Mouse (Mus musculus) G1E (cell line): ENCODE measurements at regions not wholly inside any gene's neighbourhood (a gene's known extent, or its start where the extent isn't known, plus 50 kb on each side); places are given as distances from the start of the nearest gene placed in this dataset.

ENCODE experiments used
- ATAC-seq: 2 replicates; pipeline ENCODE4 v1.8.0; 2016; ENCODE audit warnings: mild to moderate bottlenecking; ENCODE audit not compliant: insufficient number of reproducible peaks, poor library complexity, low FRiP score, severe bottlenecking; ENCODE audit errors: extremely low read depth
- DNase-seq: peaks from one replicate; pipeline ENCODE4 v3.0.0; 2012; ENCODE audit warnings: low spot score
- H3K27me3 ChIP-seq: 2 replicates; pipeline ENCODE4 v1.6.1; 2012; ENCODE audit warnings: mild to moderate bottlenecking, low read length, inconsistent platforms; ENCODE audit not compliant: insufficient read depth
- H3K36me3 ChIP-seq: replicated peaks from 2 replicates; pipeline ENCODE3; 2012; ENCODE audit warnings: mild to moderate bottlenecking, inconsistent platforms
- H3K4me1 ChIP-seq: 2 replicates; pipeline ENCODE4 v1.6.1; 2012; ENCODE audit warnings: low read depth, low read length, inconsistent platforms, mixed read lengths; ENCODE audit not compliant: insufficient read depth
- H3K4me3 ChIP-seq: 2 replicates; pipeline ENCODE4 v1.5.1; 2012; ENCODE audit warnings: low read depth, mild to moderate bottlenecking, inconsistent platforms, low read length, moderate library complexity, mixed read lengths
- H3K9me3 ChIP-seq: replicated peaks from 2 replicates; pipeline ENCODE4 v1.6.1; 2012; ENCODE audit warnings: inconsistent platforms
- CTCF ChIP-seq: IDR thresholded peaks from 2 replicates; pipeline ENCODE4 v1.5.1; 2012; ENCODE audit warnings: low read depth, low read length, inconsistent platforms, mixed read lengths
- GATA1 ChIP-seq: IDR thresholded peaks from 2 replicates; pipeline ENCODE4 v1.6.1; 2012; ENCODE audit warnings: borderline replicate concordance, low read length, inconsistent platforms, mixed read lengths
- GATA2 ChIP-seq: IDR thresholded peaks from 2 replicates; pipeline ENCODE4 v1.6.1; 2012; ENCODE audit warnings: low read depth, low read length, inconsistent platforms, borderline replicate concordance
- POLR2AphosphoS5 ChIP-seq: IDR thresholded peaks from 2 replicates; pipeline ENCODE4 v1.6.1; 2012; ENCODE audit warnings: low read depth, low read length, inconsistent platforms; ENCODE audit not compliant: insufficient replicate concordance
- TAL1 ChIP-seq: conservative IDR thresholded peaks from 2 replicates; pipeline ENCODE4 v1.6.1; 2012; ENCODE audit warnings: low read depth, low read length, inconsistent platforms, mixed read lengths

GRCm38 (mm10) chr15:32012838-32013237, 164.3 kb upstream of the Tas2r119 start:
- Histone ChIP-seq H3K4me3 (no peak overlapping the region), H3K4me1 (no peaks in the 10 kb centered on the region), H3K36me3 (no peaks in the 10 kb centered on the region), H3K9me3 (no peaks in the 10 kb centered on the region), H3K27me3 (no peaks in the 10 kb centered on the region)
- ATAC-seq = no peak
- no peak for DNase-seq
- TF ChIP-seq CTCF = no peak
- no peak for TF ChIP-seq GATA2
- TF ChIP-seq POLR2AphosphoS5 = no peak
- TF ChIP-seq GATA1 = no peak
- TF ChIP-seq TAL1 = no peak

GRCm38 (mm10) chr15:32015169-32015568, 161.9 kb upstream of the Tas2r119 start:
- Histone ChIP-seq H3K9me3 (no peaks in the 10 kb centered on the region), H3K4me1 (no peaks in the 10 kb centered on the region), H3K27me3 (no peaks in the 10 kb centered on the region), H3K36me3 (no peaks in the 10 kb centered on the region), H3K4me3 (no peak overlapping the region)
- no peak for DNase-seq
- ATAC-seq = no peak
- TF ChIP-seq GATA1 (no peak), TAL1 (no peak), CTCF (no peak), GATA2 (no peak), POLR2AphosphoS5 (no peak)

- Histone ChIP-seq H3K27me3 (no peaks in the 10 kb centered on the region), H3K4me1 (no peaks in the 10 kb centered on the region), H3K36me3 (no peaks in the 10 kb centered on the region), H3K4me3 (no peak overlapping the region), H3K9me3 (no peaks in the 10 kb centered on the region)
- DNase-seq = no peak
- no peak for TF ChIP-seq GATA2
- no peak for TF ChIP-seq CTCF
- no peak for TF ChIP-seq GATA1
- TF ChIP-seq TAL1 = no peak
- TF ChIP-seq POLR2AphosphoS5 = no peak
- no peak for ATAC-seq
These were observed 156.6 kb upstream of the Tas2r119 start for GRCm38 (mm10) chr15:32020323-32021008.

- H3K4me1 ChIP-seq = no peaks in the 10 kb centered on the region
- TF ChIP-seq CTCF (no peak), POLR2AphosphoS5 (no peak), GATA2 (no peak), GATA1 (no peak), TAL1 (no peak)
- ATAC-seq (no peak), DNase-seq (no peak)
- H3K4me3 ChIP-seq = no peak overlapping the region
- no peaks in the 10 kb centered on the region for H3K9me3 ChIP-seq
- H3K27me3 ChIP-seq = no peaks in the 10 kb centered on the region
- no peaks in the 10 kb centered on the region for H3K36me3 ChIP-seq
These were observed 156.0 kb upstream of the Tas2r119 start for GRCm38 (mm10) chr15:32021009-32021602.

- no peaks in the 10 kb centered on the region for H3K36me3 ChIP-seq
- no peaks in the 10 kb centered on the region for H3K9me3 ChIP-seq
- H3K4me1 ChIP-seq = no peaks in the 10 kb centered on the region
- no peak for DNase-seq
- ATAC-seq = no peak
- no peak for TF ChIP-seq GATA1
- H3K4me3 ChIP-seq = no peak overlapping the region
- no peaks in the 10 kb centered on the region for H3K27me3 ChIP-seq
These were observed 143.0 kb upstream of the Tas2r119 start for GRCm38 (mm10) chr15:32034091-32034490.

- Histone ChIP-seq H3K27me3 (no peaks in the 10 kb centered on the region), H3K4me1 (no peaks in the 10 kb centered on the region), H3K4me3 (no peak overlapping the region), H3K9me3 (no peaks in the 10 kb centered on the region), H3K36me3 (no peaks in the 10 kb centered on the region)
- no peak for TF ChIP-seq GATA2
- TF ChIP-seq TAL1 = no peak
- no peak for TF ChIP-seq POLR2AphosphoS5
- no peak for TF ChIP-seq CTCF
- TF ChIP-seq GATA1 = no peak
- ATAC-seq = no peak
- DNase-seq = no peak
These were observed 142.3 kb upstream of the Tas2r119 start for GRCm38 (mm10) chr15:32034790-32035189.
